Mouse (Mus musculus): ENCODE data around the gene Ccdc155.
A peak's percentile ranks its signal among the peaks of the same experiment; 100 is the strongest.

Ccdc155 gene

GRCm38 (mm10) chr7:45226421-45226820 lies 21.7 kb upstream of the Ccdc155 start:
- DNase-seq (ENCODE audit: low read depth), result no peak

GRCm38 (mm10) chr7:45224826-45225225 lies 20.1 kb upstream of the Ccdc155 start:
- no peak for DNase-seq (ENCODE audit: low read depth)

- no peak for DNase-seq (ENCODE audit: low read depth)
Measured at GRCm38 (mm10) chr7:45221680-45222079, 17.0 kb upstream of the Ccdc155 start.

GRCm38 (mm10) chr7:45216442-45217183 lies 11.9 kb upstream of the Ccdc155 start:
- no peak for DNase-seq (ENCODE audit: low read depth)

GRCm38 (mm10) chr7:45215673-45216441 lies 11.2 kb upstream of the Ccdc155 start, which contains the start of gene Tead2:
TSS of gene Tead2 (plus strand) at chr7:45215753.
- no peak for DNase-seq (ENCODE audit: low read depth)

- no peak for DNase-seq (ENCODE audit: low read depth)
Measured at GRCm38 (mm10) chr7:45213708-45214107, 9.0 kb upstream of the Ccdc155 start.

GRCm38 (mm10) chr7:45212356-45212755 lies 7.7 kb upstream of the Ccdc155 start:
- no peak for DNase-seq (ENCODE audit: low read depth)

- peak; percentile 43 for DNase-seq (ENCODE audit: low read depth)
Measured at GRCm38 (mm10) chr7:45211851-45212251, 7.2 kb upstream of the Ccdc155 start, which contains the start of gene Dkkl1. TSS of gene Dkkl1 (minus strand) at chr7:45212147.

- peak; percentile 38 for DNase-seq (ENCODE audit: low read depth)
Measured at GRCm38 (mm10) chr7:45211070-45211469, 6.4 kb upstream of the Ccdc155 start.

GRCm38 (mm10) chr7:45208260-45208659 lies 3.6 kb upstream of the Ccdc155 start:
- no peak for DNase-seq (ENCODE audit: low read depth)

GRCm38 (mm10) chr7:45202654-45203053 lies 2.0 kb downstream of the Ccdc155 start:
- no peak for DNase-seq (ENCODE audit: low read depth)

GRCm38 (mm10) chr7:45198961-45199360 lies 5.7 kb downstream of the Ccdc155 start:
- no peak for DNase-seq (ENCODE audit: low read depth)

GRCm38 (mm10) chr7:45198435-45198834 lies 6.3 kb downstream of the Ccdc155 start:
- no peak for DNase-seq (ENCODE audit: low read depth)

GRCm38 (mm10) chr7:45196994-45197393 lies 7.7 kb downstream of the Ccdc155 start:
- no peak for DNase-seq (ENCODE audit: low read depth)

- DNase-seq (ENCODE audit: low read depth), result no peak
Measured at GRCm38 (mm10) chr7:45196176-45196535, 8.5 kb downstream of the Ccdc155 start.

- DNase-seq (ENCODE audit: low read depth), result no peak
Measured at GRCm38 (mm10) chr7:45195341-45196175, 9.1 kb downstream of the Ccdc155 start.

- DNase-seq (ENCODE audit: low read depth), result no peak
Measured at GRCm38 (mm10) chr7:45193871-45194785, 10.6 kb downstream of the Ccdc155 start.

GRCm38 (mm10) chr7:45193406-45193805 lies 11.3 kb downstream of the Ccdc155 start:
- no peak for DNase-seq (ENCODE audit: low read depth)

GRCm38 (mm10) chr7:45192585-45193310 lies 11.9 kb downstream of the Ccdc155 start:
- DNase-seq (ENCODE audit: low read depth), result no peak

- no peak for DNase-seq (ENCODE audit: low read depth)
Measured at GRCm38 (mm10) chr7:45191803-45192363, 12.8 kb downstream of the Ccdc155 start.
